ENCODE assay signal across 8 mouse cellular contexts in genomic region chr3:95986001-95986622, GRCm38 (mm10). TPM values are rescaled to one million over a fixed set of nuclear protein-coding genes. Genes with fewer than 3 reads are reported as not detected.
DNase-seq lines count a peak whose midpoint lies in the region; ATAC-seq lines count a peak whose summit lies in the region.

No protein-coding gene starts in this region.

- H3K27ac ChIP-seq in brown adipose tissue, adult 24 weeks (replicated peaks; ENCODE audit: low read depth, low read length), result peak overlapping the region; percentile 64
- peak overlapping the region; percentile 98 for H3K27ac ChIP-seq in heart, embryonic 12.5 days (ENCODE audit: poor library complexity, severe bottlenecking)

- 3% methylated on average over 21 of the region's 21 CpGs for WGBS in heart, embryonic 12.5 days

- 0 out of 2 replicates have a peak, but pooled peaks cover 4% of the 10 kb centered on the region for H3K4me1 ChIP-seq in brown adipose tissue, adult 24 weeks (ENCODE audit: control insufficient read depth, insufficient read depth, insufficient read length, low read length)
- peaks cover 59% of the 10 kb centered on the region for H3K4me1 ChIP-seq in heart, embryonic 12.5 days (replicated peaks)

- peak overlapping the region; percentile 47 for H3K4me2 ChIP-seq in heart, embryonic 12.5 days

- no peaks in the 10 kb centered on the region for H3K27me3 ChIP-seq in heart, embryonic 12.5 days (replicated peaks)

- peaks cover 4% of the 10 kb centered on the region; the same call in 1 of the 2 replicates for H3K9me3 ChIP-seq in heart, embryonic 12.5 days (replicated peaks)

- peak overlapping the region; percentile 63 for H3K9ac ChIP-seq in heart, embryonic 12.5 days

- peak; percentile 30; the same call in 1 of the 2 replicates for ATAC-seq in heart, embryonic 12.5 days (ENCODE audit: insufficient number of reproducible peaks, low FRiP score)

- H3K36me3 ChIP-seq in heart, embryonic 12.5 days, result peaks cover 37% of the 10 kb centered on the region

- peak overlapping the region; percentile 37 for H3K4me3 ChIP-seq in brown adipose tissue, adult 24 weeks (ENCODE audit: insufficient read depth, low read depth, low read length)
- H3K4me3 ChIP-seq in heart, embryonic 12.5 days, result peak overlapping the region; percentile 10

- DNase-seq in ovary, postnatal 10 days (ENCODE audit: low spot score), result peak; percentile 26
- no peak for DNase-seq in ovary, postnatal 14 days (ENCODE audit: low spot score)
- DNase-seq in kidney, postnatal 25 days, result peak; percentile 25 to 55
- peak; percentile 71 for DNase-seq in lung, postnatal 4 days
- DNase-seq in right cerebral cortex, postnatal 14 days, result peak; percentile 68
- no peak for DNase-seq in cerebellum, adult 9-10 months

RNA-seq across cellular contexts. Expression of gene Plekho1, which starts 9.7 kb away (rescaled TPM):
- 8.8 and 13.9 TPM in 2 replicates for polyA plus RNA-seq in brown adipose tissue, adult 24 weeks (2012; ENCODE audit: insufficient read depth, insufficient read length, missing spikeins)
- polyA plus RNA-seq in heart, embryonic 12.5 days (2016; fragmentation: Nextera tagmentation; extraction: Ambion mirVana), result 76.1 and 80.8 TPM in 2 replicates

RNA-seq across cellular contexts. Expression of gene Anp32e, which starts 57.1 kb away (rescaled TPM):
- polyA plus RNA-seq in brown adipose tissue, adult 24 weeks (2012; ENCODE audit: insufficient read depth, insufficient read length, missing spikeins), result 78.5 and 88.8 TPM in 2 replicates
- polyA plus RNA-seq in heart, embryonic 12.5 days (2016; fragmentation: Nextera tagmentation; extraction: Ambion mirVana), result 222 and 229 TPM in 2 replicates

Comparison
In these comparisons a context has a peak if more than half of its experiments do, and no peak if none do; other contexts are left out.
1. DNase-seq: peak in ovary, postnatal 10 days (single experiment), kidney, postnatal 25 days (2 of 2), lung, postnatal 4 days (2 of 2) and right cerebral cortex, postnatal 14 days (single experiment); none in ovary, postnatal 14 days (single experiment) and cerebellum, adult 9-10 months (single experiment).